Mouse (Mus musculus) liver, adult (tissue): Measurements from ENCODE around the gene Cd69.

ENCODE experiments used
- GATA4 ChIP-seq: IDR thresholded peaks from 2 replicates; pipeline ENCODE4 v1.6.1; 2014; ENCODE audit warnings: mild to moderate bottlenecking, low read length; ENCODE audit not compliant: insufficient replicate concordance

Cd69 gene

GRCm38 (mm10) chr6:129275220-129275619 lies at the start of gene Cd69:
Gene Cd69, minus strand, starts transcription at chr6:129275436.
- TF ChIP-seq GATA4 = no peak

GRCm38 (mm10) chr6:129319331-129319730 lies 44.1 kb upstream of the Cd69 start:
- no peak for TF ChIP-seq GATA4

GRCm38 (mm10) chr6:129318395-129318794 lies 43.2 kb upstream of the Cd69 start:
- no peak for TF ChIP-seq GATA4

GRCm38 (mm10) chr6:129316463-129316862 lies 41.2 kb upstream of the Cd69 start:
- TF ChIP-seq GATA4 = no peak

- no peak for TF ChIP-seq GATA4
Measured at GRCm38 (mm10) chr6:129315698-129316097, 40.5 kb upstream of the Cd69 start.

GRCm38 (mm10) chr6:129314655-129315168 lies 39.5 kb upstream of the Cd69 start:
- no peak for TF ChIP-seq GATA4

- no peak for TF ChIP-seq GATA4
Measured at GRCm38 (mm10) chr6:129312499-129312898, 37.3 kb upstream of the Cd69 start.

- TF ChIP-seq GATA4 = no peak
Measured at GRCm38 (mm10) chr6:129304180-129304579, 28.9 kb upstream of the Cd69 start.

- no peak for TF ChIP-seq GATA4
Measured at GRCm38 (mm10) chr6:129288708-129289107, 13.5 kb upstream of the Cd69 start.

GRCm38 (mm10) chr6:129284384-129285104 lies 9.3 kb upstream of the Cd69 start:
- no peak for TF ChIP-seq GATA4

- no peak for TF ChIP-seq GATA4
Measured at GRCm38 (mm10) chr6:129283271-129283670, 8.0 kb upstream of the Cd69 start.

GRCm38 (mm10) chr6:129276483-129276882 lies 1.2 kb upstream of the Cd69 start:
- no peak for TF ChIP-seq GATA4

GRCm38 (mm10) chr6:129275624-129276203 lies 478 bp upstream of the Cd69 start:
- TF ChIP-seq GATA4 = no peak

GRCm38 (mm10) chr6:129274476-129274875 lies 760 bp downstream of the Cd69 start:
- TF ChIP-seq GATA4 = no peak

GRCm38 (mm10) chr6:129273662-129274061 lies 1.6 kb downstream of the Cd69 start:
- TF ChIP-seq GATA4 = no peak

- no peak for TF ChIP-seq GATA4
Measured at GRCm38 (mm10) chr6:129266438-129267022, 8.7 kb downstream of the Cd69 start.
